21 mouse cellular contexts compared by ENCODE assay signal in the genomic region with DNA sequence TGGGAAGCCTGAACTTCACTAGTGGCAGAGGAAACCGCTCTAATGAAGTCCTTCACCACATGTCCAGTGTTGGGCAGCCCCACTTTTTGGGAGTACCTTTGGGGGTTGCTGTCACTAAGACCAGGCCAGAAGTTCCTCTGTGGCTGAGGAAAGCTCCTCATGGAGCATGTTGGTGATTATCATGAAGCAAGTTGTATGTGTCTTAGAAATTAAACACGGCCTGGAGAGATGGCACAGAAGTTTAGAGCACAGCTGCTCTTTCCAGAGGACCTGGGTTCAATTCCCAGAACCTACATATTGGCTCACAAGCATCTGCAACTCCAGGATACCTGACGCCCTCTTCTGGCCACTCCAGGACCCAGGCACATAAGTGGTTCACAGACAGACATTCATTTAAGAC.
DNase-seq lines count a peak whose midpoint lies in the region; ATAC-seq and TF ChIP-seq lines count a peak whose summit lies in the region.
"Had no signal": no experiment of that assay in that cellular context is flagged by ENCODE, and none has a peak within 500 bp of the region (broad histone marks: within the 10 kb centered on the region; RNA-seq: fewer than 3 reads in every experiment).

No protein-coding gene starts in this region.

- H3K4me1 ChIP-seq in kidney, postnatal 0 days (replicated peaks; ENCODE audit: insufficient read depth, low read length): no peaks in the 10 kb centered on the region
- H3K4me1 ChIP-seq in midbrain, postnatal 0 days (ENCODE audit: insufficient read depth, low read length): no peaks in the 10 kb centered on the region
- H3K4me1 ChIP-seq in midbrain, embryonic 16.5 days (ENCODE audit: control insufficient read depth, insufficient read depth, low read length): no peaks in the 10 kb centered on the region
- H3K4me1 ChIP-seq in stomach, postnatal 0 days (replicated peaks; ENCODE audit: control insufficient read depth, insufficient read depth): no peaks in the 10 kb centered on the region
- H3K4me1 ChIP-seq: hindbrain, embryonic 15.5 days; intestine, embryonic 15.5 days; kidney, embryonic 15.5 days; neural tube, embryonic 12.5 days had no signal

- TF ChIP-seq EP300 in stomach, postnatal 0 days (optimal IDR thresholded peaks at IDR 0.05): no peak

- WGBS in kidney, postnatal 0 days: 89% methylated on average over 3 of the region's 3 CpGs
- WGBS in midbrain, postnatal 0 days: 90% methylated on average over 3 of the region's 3 CpGs
- WGBS in midbrain, embryonic 16.5 days: 93% methylated on average over 3 of the region's 3 CpGs
- WGBS in stomach, postnatal 0 days: 89% methylated on average over 3 of the region's 3 CpGs

- ATAC-seq in kidney, postnatal 0 days (replicated peaks; ENCODE audit: low FRiP score, low read depth): no peak
- no peak for ATAC-seq in midbrain, postnatal 0 days (ENCODE audit: low FRiP score)
- no peak for ATAC-seq in midbrain, embryonic 16.5 days
- ATAC-seq in stomach, postnatal 0 days (ENCODE audit: low FRiP score, low TSS enrichment): no peak
- ATAC-seq: forebrain, embryonic 16.5 days; intestine, embryonic 15.5 days had no signal

- H3K4me2 ChIP-seq in kidney, postnatal 0 days (ENCODE audit: low read length): no peak overlapping the region
- H3K4me2 ChIP-seq in midbrain, postnatal 0 days (ENCODE audit: low read depth, low read length, poor library complexity, severe bottlenecking): no peak overlapping the region
- H3K4me2 ChIP-seq in midbrain, embryonic 16.5 days (ENCODE audit: low read length): no peak overlapping the region
- H3K4me2 ChIP-seq in stomach, postnatal 0 days (replicated peaks; ENCODE audit: low read depth): no peak overlapping the region
- H3K4me2 ChIP-seq: hindbrain, embryonic 15.5 days; intestine, embryonic 15.5 days; kidney, embryonic 15.5 days; limb, embryonic 13.5 days; neural tube, embryonic 12.5 days had no signal

- no peaks in the 10 kb centered on the region for H3K27me3 ChIP-seq in kidney, postnatal 0 days (ENCODE audit: insufficient read depth, low read length)
- no peaks in the 10 kb centered on the region for H3K27me3 ChIP-seq in midbrain, postnatal 0 days (ENCODE audit: insufficient read depth, low read length)
- no peaks in the 10 kb centered on the region for H3K27me3 ChIP-seq in midbrain, embryonic 16.5 days (ENCODE audit: control insufficient read depth, insufficient read depth, low read depth, low read length)
- H3K27me3 ChIP-seq in stomach, postnatal 0 days (ENCODE audit: control insufficient read depth, insufficient read depth, low read length): no peaks in the 10 kb centered on the region
- H3K27me3 ChIP-seq: hindbrain, embryonic 15.5 days; intestine, embryonic 15.5 days; kidney, embryonic 15.5 days; limb, embryonic 13.5 days; neural tube, embryonic 12.5 days had no signal

- TF ChIP-seq CTCF in kidney, postnatal 0 days (IDR thresholded peaks at IDR 0.05; ENCODE audit: low read depth): 0 out of 2 replicates have a peak, but pooled peaks have one; percentile 13
- peak; percentile 16; the same call in 1 of the 2 replicates for TF ChIP-seq CTCF in midbrain, postnatal 0 days (IDR thresholded peaks at IDR 0.05)
- TF ChIP-seq CTCF in stomach, postnatal 0 days (IDR thresholded peaks at IDR 0.05; ENCODE audit: low read depth): 0 out of 2 replicates have a peak, but pooled peaks have one; percentile 21

- no peaks in the 10 kb centered on the region for H3K9me3 ChIP-seq in kidney, postnatal 0 days (replicated peaks; ENCODE audit: low read length)
- H3K9me3 ChIP-seq in midbrain, postnatal 0 days (ENCODE audit: low read length): no peaks in the 10 kb centered on the region
- H3K9me3 ChIP-seq in midbrain, embryonic 16.5 days (replicated peaks; ENCODE audit: control insufficient read depth, low read length, poor library complexity, severe bottlenecking): no peaks in the 10 kb centered on the region
- no peaks in the 10 kb centered on the region for H3K9me3 ChIP-seq in stomach, postnatal 0 days (ENCODE audit: control insufficient read depth, low read length)
- H3K9me3 ChIP-seq: hindbrain, embryonic 15.5 days; intestine, embryonic 15.5 days; kidney, embryonic 15.5 days; limb, embryonic 13.5 days; neural tube, embryonic 12.5 days had no signal

- H3K4me3 ChIP-seq in kidney, postnatal 0 days (replicated peaks; ENCODE audit: low read depth, low read length): no peak overlapping the region
- no peak overlapping the region for H3K4me3 ChIP-seq in midbrain, postnatal 0 days (ENCODE audit: low read depth, low read length)
- no peak overlapping the region for H3K4me3 ChIP-seq in midbrain, embryonic 16.5 days (ENCODE audit: low read depth, low read length)
- no peak overlapping the region for H3K4me3 ChIP-seq in stomach, postnatal 0 days (ENCODE audit: low read depth, low read length)
- H3K4me3 ChIP-seq: hindbrain, embryonic 15.5 days; intestine, embryonic 15.5 days; kidney, embryonic 15.5 days; limb, embryonic 13.5 days; neural tube, embryonic 12.5 days had no signal

- no peak for DNase-seq in kidney, postnatal 0 days (ENCODE audit: low spot score)
- DNase-seq in kidney, postnatal 4 days: no peak
- DNase-seq in midbrain, postnatal 0 days (ENCODE audit: low spot score): no peak
- DNase-seq in ES-CJ7 (ENCODE audit: low read depth, low spot score): peak; percentile 34
- no peak for DNase-seq in stomach, postnatal 0 days (ENCODE audit: low spot score)
- no peak for DNase-seq in yolk sac, embryonic 10.5 days (ENCODE audit: low spot score)
- DNase-seq: adrenal gland, postnatal 10 days; cerebellum, adult 11-12 months; cerebellum, postnatal 25 days; embryo, embryonic 11 days; heart, postnatal 4 days; layer of hippocampus, postnatal 36 days; lung, adult 2 months; lung, postnatal 4 days had no signal

- H3K36me3 ChIP-seq in kidney, postnatal 0 days (ENCODE audit: insufficient read depth, low read length): no peaks in the 10 kb centered on the region
- no peaks in the 10 kb centered on the region for H3K36me3 ChIP-seq in midbrain, postnatal 0 days (ENCODE audit: insufficient read depth, low read length)
- no peaks in the 10 kb centered on the region for H3K36me3 ChIP-seq in midbrain, embryonic 16.5 days (ENCODE audit: control insufficient read depth, insufficient read depth, low read length)
- no peaks in the 10 kb centered on the region for H3K36me3 ChIP-seq in stomach, postnatal 0 days (ENCODE audit: control insufficient read depth, insufficient read depth, low read length)
- H3K36me3 ChIP-seq: hindbrain, embryonic 15.5 days; intestine, embryonic 15.5 days; kidney, embryonic 15.5 days; limb, embryonic 13.5 days; neural tube, embryonic 12.5 days had no signal

- H3K27ac ChIP-seq in kidney, postnatal 0 days: no peak overlapping the region
- H3K27ac ChIP-seq in midbrain, postnatal 0 days (ENCODE audit: low read depth, low read length): no peak overlapping the region
- no peak overlapping the region for H3K27ac ChIP-seq in midbrain, embryonic 16.5 days (ENCODE audit: low read length)
- H3K27ac ChIP-seq in stomach, postnatal 0 days (replicated peaks): no peak overlapping the region
- H3K27ac ChIP-seq: hindbrain, embryonic 15.5 days; intestine, embryonic 15.5 days; kidney, embryonic 15.5 days; limb, embryonic 13.5 days; neural tube, embryonic 12.5 days had no signal

- H3K9ac ChIP-seq in kidney, postnatal 0 days (ENCODE audit: low read depth, low read length): no peak overlapping the region
- no peak overlapping the region for H3K9ac ChIP-seq in midbrain, postnatal 0 days (replicated peaks; ENCODE audit: low read length, poor library complexity, severe bottlenecking)
- H3K9ac ChIP-seq in midbrain, embryonic 16.5 days (ENCODE audit: low read depth, low read length): no peak overlapping the region
- no peak overlapping the region for H3K9ac ChIP-seq in stomach, postnatal 0 days (ENCODE audit: low read length)
- H3K9ac ChIP-seq: hindbrain, embryonic 15.5 days; intestine, embryonic 15.5 days; kidney, embryonic 15.5 days; limb, embryonic 13.5 days; neural tube, embryonic 12.5 days had no signal
